Mouse (Mus musculus): ENCODE results near the gene Gm14085. TPM values are rescaled to one million over a fixed set of nuclear protein-coding genes. Genes with fewer than 3 reads are reported as not detected.
A peak's percentile ranks its signal among the peaks of the same experiment; 100 is the strongest.
"Not testable (repeated sequence)": the region's sequence is repeated elsewhere in the genome, so short reads cannot be mapped to it uniquely, and the experiment has no call there.

Gene Gm14085
- not detected in 2 replicates for polyA plus RNA-seq (2012; rRNA removed)

DNA sequence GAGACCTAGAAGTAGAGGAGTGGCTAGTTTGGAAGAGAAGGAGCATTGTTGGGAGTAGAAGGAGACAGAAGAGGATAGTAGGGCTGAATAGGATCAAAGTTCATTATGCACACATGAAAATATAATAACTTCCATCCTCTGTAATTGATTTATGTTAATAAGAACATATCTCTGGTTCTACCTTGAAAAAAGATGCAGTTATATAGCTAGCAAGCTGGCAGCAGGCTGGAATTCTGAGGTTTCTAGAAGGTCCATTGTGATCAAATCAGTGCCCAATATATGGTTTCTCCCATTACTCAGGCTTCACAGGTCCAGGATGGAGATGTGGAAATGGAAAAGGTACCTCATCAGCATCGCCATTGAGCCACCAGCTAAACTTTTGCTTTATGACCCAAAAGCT, at the start of gene Gm14085:
TSS of gene Gm14085 (plus strand) at position 301 of the 400 bp plus-strand sequence.
- no peak for DNase-seq (ENCODE audit: extremely low spot score in 1 of 2, low spot score in 1 of 2)

GRCm38 (mm10) chr2:122438706-122439482, 45.8 kb upstream of the Gm14085 start:
- DNase-seq (ENCODE audit: extremely low spot score in 1 of 2, low spot score in 1 of 2), result not testable (repeated sequence)

DNA sequence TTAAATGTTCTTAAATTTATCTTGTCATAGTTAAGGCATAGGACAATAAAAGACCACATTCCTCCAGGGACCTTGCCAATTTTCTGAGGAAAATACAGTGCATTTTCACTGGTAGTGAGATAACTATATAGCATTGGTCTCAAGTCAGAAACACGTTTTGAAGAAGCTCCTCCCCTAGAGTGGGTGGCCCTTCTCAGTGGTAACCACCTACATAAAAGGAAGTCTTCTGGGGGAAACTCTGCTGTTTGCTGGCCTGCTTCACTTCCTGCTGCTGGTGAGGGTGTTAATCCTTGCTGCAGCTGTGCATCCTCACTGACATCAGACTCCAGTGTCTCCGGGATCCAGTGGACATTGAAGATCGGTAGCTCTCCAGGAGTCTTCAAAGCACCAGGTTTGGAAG, 44.2 kb upstream of the Gm14085 start:
- not testable (repeated sequence) for DNase-seq (ENCODE audit: extremely low spot score in 1 of 2, low spot score in 1 of 2)

DNA sequence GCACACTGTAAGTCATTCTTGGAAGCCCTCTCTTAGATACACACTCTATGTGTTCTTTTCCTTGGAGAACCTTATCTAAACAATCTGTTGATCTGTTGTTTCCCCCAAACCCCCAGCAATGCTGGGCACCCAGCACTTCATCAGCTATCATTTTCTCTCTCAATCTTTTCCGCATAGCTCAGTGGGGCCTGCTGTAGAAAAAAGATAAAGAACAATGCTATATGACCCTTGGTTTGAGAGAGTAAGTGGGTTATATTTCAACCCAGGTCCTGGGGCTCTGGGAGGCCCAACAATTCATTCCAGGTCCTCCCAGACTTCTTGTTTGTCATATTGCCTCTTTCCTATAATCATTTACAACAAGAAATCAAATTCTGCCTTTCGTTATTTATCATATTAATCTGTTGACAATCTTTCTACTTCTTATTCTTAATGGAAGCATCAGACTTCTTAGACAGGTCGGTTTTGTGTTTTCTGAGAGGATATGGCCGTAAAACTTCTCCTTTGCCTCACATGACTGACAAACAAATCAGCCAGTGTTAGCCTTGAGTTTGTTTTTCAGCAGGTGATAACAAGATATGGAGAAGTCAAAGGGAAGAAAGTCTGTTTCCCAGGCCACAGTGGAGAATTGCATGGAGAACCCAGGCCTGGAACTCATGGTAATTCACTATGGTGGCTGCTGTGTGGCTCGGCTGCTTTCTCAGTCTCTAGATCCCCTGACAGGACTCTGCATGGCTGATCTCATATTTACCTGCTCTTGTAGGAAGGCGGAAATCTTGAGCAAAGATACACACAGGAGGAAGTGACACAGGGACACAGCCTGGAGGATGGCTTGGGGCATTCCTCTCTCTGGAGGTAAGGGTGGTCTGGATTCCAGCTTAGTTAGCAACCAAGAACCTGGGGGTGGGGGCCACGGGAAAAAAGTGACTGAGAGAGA, 43.5 kb upstream of the Gm14085 start:
- DNase-seq (ENCODE audit: extremely low spot score in 1 of 2, low spot score in 1 of 2), result no peak

DNA sequence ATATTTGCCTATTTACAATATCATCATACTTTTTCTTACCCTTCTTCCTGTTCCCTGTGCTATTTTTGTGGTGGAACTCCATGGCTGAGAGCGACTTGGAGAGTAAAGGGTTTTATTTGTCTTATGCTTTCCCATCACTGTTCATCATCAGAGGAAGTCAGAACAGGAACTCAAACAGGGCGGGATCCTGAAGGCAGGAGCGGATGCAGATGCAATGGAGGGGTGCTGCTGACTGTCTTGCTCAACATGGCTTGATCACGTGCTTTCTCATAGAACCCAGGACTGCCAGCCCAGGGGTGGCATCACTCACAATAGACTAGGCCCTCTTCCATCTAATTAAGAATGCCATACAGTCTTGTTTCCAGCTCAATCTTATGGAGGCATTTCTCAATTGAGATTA, 34.4 kb upstream of the Gm14085 start:
- no peak for DNase-seq (ENCODE audit: extremely low spot score in 1 of 2, low spot score in 1 of 2)

DNA sequence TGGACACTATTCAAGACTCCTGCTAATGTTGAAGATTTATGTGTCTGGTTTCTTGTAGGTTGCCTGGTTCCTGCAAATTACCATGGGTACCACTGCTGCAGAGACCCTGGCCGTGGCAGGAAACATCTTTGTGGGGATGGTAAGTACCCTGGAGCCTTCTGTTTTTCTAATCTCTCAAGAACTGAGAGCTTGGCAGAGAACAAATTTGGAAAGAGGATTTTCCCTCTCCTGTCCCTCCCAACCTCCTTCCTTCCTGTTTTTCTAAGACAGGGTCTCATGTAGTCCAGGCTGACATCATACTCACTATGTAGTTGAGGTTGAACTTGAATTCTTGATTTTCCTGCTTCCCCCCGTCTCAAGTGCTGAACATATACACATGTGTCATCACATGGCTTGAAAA, 32.3 kb upstream of the Gm14085 start:
- no peak for DNase-seq (ENCODE audit: extremely low spot score in 1 of 2, low spot score in 1 of 2)

DNA sequence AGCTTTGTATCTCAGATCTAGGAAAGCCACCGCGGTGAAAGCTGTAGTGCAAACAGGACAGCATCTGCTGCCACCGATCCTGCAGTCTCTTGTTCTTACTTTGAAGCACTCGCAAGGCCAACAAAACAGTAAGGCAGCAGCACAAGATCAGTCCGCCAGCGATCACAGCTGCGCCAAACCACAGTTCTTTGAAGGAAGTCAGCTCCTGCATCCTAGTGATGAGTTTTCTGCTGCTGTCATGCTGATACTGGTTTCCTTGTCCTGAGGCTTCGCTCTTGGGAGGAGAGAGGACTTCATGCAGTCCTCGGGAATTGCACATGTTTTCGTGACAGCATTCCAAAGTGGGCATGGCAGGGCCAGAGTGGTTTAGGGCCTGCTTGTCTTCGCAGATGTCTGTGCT, 17.8 kb upstream of the Gm14085 start:
- no peak for DNase-seq (ENCODE audit: extremely low spot score in 1 of 2, low spot score in 1 of 2)

GRCm38 (mm10) chr2:122467351-122468013, 17.3 kb upstream of the Gm14085 start:
- peak; percentile 66 to 87 for DNase-seq (ENCODE audit: extremely low spot score in 1 of 2, low spot score in 1 of 2)

DNA sequence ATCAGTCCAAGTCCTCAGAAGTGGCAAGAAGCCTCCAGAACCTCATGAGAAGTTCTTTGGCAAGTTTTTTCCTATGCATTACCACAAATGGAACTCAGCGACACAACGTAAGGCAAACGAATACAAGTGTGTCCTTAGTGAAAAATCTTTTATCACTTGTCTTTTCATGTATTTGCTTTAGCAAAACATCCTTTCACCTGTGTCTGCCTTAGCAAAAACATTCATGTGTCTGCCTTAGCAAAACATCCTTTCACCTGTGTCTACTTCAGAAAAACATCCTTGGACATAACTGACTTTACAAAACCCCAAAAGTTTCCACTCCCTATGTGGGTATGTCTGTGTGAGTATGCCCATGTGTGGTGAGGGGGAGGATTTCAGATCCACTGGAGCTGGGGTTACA, 15.5 kb upstream of the Gm14085 start:
- DNase-seq (ENCODE audit: extremely low spot score in 1 of 2, low spot score in 1 of 2), result no peak

GRCm38 (mm10) chr2:122476585-122476984, 8.2 kb upstream of the Gm14085 start:
- no peak for DNase-seq (ENCODE audit: extremely low spot score in 1 of 2, low spot score in 1 of 2)

- not testable (repeated sequence) for DNase-seq (ENCODE audit: extremely low spot score in 1 of 2, low spot score in 1 of 2)
These were observed 954 bp upstream of the Gm14085 start for GRCm38 (mm10) chr2:122483787-122484186.

- DNase-seq (ENCODE audit: extremely low spot score in 1 of 2, low spot score in 1 of 2), result not testable (repeated sequence)
These were observed 913 bp downstream of the Gm14085 start for GRCm38 (mm10) chr2:122485654-122486053.

- not testable (repeated sequence) for DNase-seq (ENCODE audit: extremely low spot score in 1 of 2, low spot score in 1 of 2)
These were observed 1.4 kb downstream of the Gm14085 start for GRCm38 (mm10) chr2:122486122-122486521.

- DNase-seq (ENCODE audit: extremely low spot score in 1 of 2, low spot score in 1 of 2), result no peak
These were observed 1.9 kb downstream of the Gm14085 start for GRCm38 (mm10) chr2:122486674-122487073.

DNA sequence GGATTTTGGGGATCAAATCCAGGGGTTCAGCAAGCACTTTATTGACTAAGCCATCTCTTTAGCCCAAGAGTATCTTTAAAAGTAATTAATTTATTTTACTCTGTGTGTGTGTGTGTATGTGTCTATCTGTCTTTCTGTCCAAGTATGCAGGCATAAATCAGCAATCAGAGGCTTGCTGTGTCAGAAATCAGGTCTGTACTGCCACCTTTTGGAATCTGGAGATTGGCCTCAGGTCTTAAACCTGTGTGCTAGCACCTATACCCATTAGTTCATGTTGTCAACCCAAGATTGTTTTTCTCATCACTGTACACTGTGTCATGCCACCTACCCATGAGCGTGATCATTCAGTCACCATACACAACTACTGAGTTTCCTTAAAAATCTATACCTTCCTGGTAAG, 45.0 kb downstream of the Gm14085 start:
- not testable (repeated sequence) for DNase-seq (ENCODE audit: extremely low spot score in 1 of 2, low spot score in 1 of 2)

- peak in 1 of 2 experiments; percentile 8 for DNase-seq (ENCODE audit: extremely low spot score in 1 of 2, low spot score in 1 of 2)
These were observed 46.5 kb downstream of the Gm14085 start for GRCm38 (mm10) chr2:122531290-122531689.

GRCm38 (mm10) chr2:122531726-122532125, 47.0 kb downstream of the Gm14085 start:
- no peak for DNase-seq (ENCODE audit: extremely low spot score in 1 of 2, low spot score in 1 of 2)

- no peak for DNase-seq (ENCODE audit: extremely low spot score in 1 of 2, low spot score in 1 of 2)
These were observed 47.5 kb downstream of the Gm14085 start for GRCm38 (mm10) chr2:122532136-122532801.

DNA sequence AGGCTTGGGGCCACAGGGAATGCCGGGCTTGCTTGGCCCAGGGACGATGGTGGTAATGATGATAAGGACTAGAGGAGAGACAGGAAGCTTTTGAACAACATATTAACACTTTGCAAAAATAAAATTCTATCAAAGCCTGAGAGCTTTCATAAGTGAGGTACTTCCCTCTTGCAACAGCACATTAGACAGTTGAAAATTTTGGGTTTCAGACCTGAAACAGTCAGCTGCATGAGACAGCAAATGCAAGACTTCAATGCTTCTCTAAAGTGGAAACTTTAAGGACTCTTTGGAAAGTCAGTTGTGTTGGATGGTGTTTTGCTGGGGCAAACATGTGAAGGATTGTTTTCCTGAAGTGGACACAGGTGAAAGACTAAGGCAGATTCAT, 48.1 kb downstream of the Gm14085 start:
- DNase-seq (ENCODE audit: extremely low spot score in 1 of 2, low spot score in 1 of 2), result no peak

GRCm38 (mm10) chr2:122533378-122533777, 48.6 kb downstream of the Gm14085 start:
- peak; percentile 20 to 67 for DNase-seq (ENCODE audit: extremely low spot score in 1 of 2, low spot score in 1 of 2)

Measured in frontal cortex, adult 2 months (tissue).